Mouse (Mus musculus): ENCODE data around the gene Lrrc3.
"Not testable (repeated sequence)": the region's sequence is repeated elsewhere in the genome, so short reads cannot be mapped to it uniquely, and the experiment has no call there.

Gene Lrrc3

GRCm38 (mm10) chr10:77902211-77902893 lies at the start of gene Lrrc3:
Gene Lrrc3, minus strand, starts transcription at chr10:77902536.
- DNase-seq = peak; percentile 82

- not testable (repeated sequence) for DNase-seq
Observed at GRCm38 (mm10) chr10:77950468-77950867, 48.1 kb upstream of the Lrrc3 start.

GRCm38 (mm10) chr10:77939685-77940084 lies 37.3 kb upstream of the Lrrc3 start:
- no peak for DNase-seq

- DNase-seq = no peak
Observed at GRCm38 (mm10) chr10:77927375-77927774, 25.0 kb upstream of the Lrrc3 start.

- DNase-seq = peak; percentile 67
Observed at GRCm38 (mm10) chr10:77926140-77926539, 23.8 kb upstream of the Lrrc3 start.

GRCm38 (mm10) chr10:77922681-77923080 lies 20.3 kb upstream of the Lrrc3 start:
- DNase-seq = no peak

- no peak for DNase-seq
Observed at GRCm38 (mm10) chr10:77921009-77921408, 18.7 kb upstream of the Lrrc3 start.

- peak; percentile 65 for DNase-seq
Observed at GRCm38 (mm10) chr10:77916636-77917335, 14.4 kb upstream of the Lrrc3 start.

- DNase-seq = no peak
Observed at GRCm38 (mm10) chr10:77913292-77913691, 11.0 kb upstream of the Lrrc3 start.

- no peak for DNase-seq
Observed at GRCm38 (mm10) chr10:77912605-77913004, 10.3 kb upstream of the Lrrc3 start.

GRCm38 (mm10) chr10:77902894-77903715 lies 769 bp upstream of the Lrrc3 start:
- DNase-seq = peak; percentile 82

- no peak for DNase-seq
Observed at GRCm38 (mm10) chr10:77901871-77902210, 495 bp downstream of the Lrrc3 start.

- DNase-seq = no peak
Observed at GRCm38 (mm10) chr10:77900903-77901818, 1.2 kb downstream of the Lrrc3 start.

- DNase-seq = no peak
Observed at GRCm38 (mm10) chr10:77900126-77900525, 2.2 kb downstream of the Lrrc3 start.

GRCm38 (mm10) chr10:77895562-77895961 lies 6.8 kb downstream of the Lrrc3 start:
- DNase-seq = no peak

GRCm38 (mm10) chr10:77890987-77891565 lies 11.3 kb downstream of the Lrrc3 start:
- no peak for DNase-seq

GRCm38 (mm10) chr10:77886007-77886747 lies 16.2 kb downstream of the Lrrc3 start:
- peak; percentile 17 for DNase-seq

GRCm38 (mm10) chr10:77882553-77882952 lies 19.8 kb downstream of the Lrrc3 start:
- no peak for DNase-seq

- no peak for DNase-seq
Observed at GRCm38 (mm10) chr10:77880305-77880704, 22.0 kb downstream of the Lrrc3 start.

GRCm38 (mm10) chr10:77878985-77879384 lies 23.4 kb downstream of the Lrrc3 start:
- peak; percentile 12 for DNase-seq

GRCm38 (mm10) chr10:77869651-77870050 lies 32.7 kb downstream of the Lrrc3 start:
- DNase-seq = no peak
